Mouse (Mus musculus): ENCODE measurements at regions not wholly inside any gene's neighbourhood (a gene's known extent, or its start where the extent isn't known, plus 50 kb on each side); places are given as distances from the start of the nearest gene placed in this dataset.

DNA sequence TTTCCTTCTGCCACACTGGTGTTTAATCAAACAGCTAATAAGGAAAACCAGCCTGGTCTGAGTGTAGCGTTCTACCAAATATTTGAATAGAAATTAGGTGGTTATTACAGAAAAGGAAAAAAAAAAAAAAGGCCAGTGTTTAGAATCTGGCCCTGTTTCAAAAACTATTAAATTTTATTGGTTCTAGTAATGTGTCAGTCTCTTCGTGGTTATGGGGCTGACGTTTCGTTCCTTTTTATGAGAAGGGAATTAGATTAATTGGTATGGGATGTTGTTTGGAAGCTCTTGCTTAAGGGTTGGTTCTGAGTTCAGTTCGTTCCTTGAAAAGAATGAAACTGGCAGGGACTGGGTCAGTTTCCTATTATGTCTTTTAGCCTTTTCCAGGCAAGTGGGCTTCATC is 241.5 kb upstream of the Mmadhc start:
- no peak for TF ChIP-seq CTCF (IDR thresholded peaks at IDR 0.05; ENCODE audit: low read depth)
- no peak for TF ChIP-seq EP300 (IDR thresholded peaks at IDR 0.05; ENCODE audit: low read depth)
